Mouse (Mus musculus): ENCODE measurements around the gene Dbndd2. TPM values are rescaled to one million over a fixed set of nuclear protein-coding genes. Genes with fewer than 3 reads are reported as not detected.
A peak's percentile ranks its signal among the peaks of the same experiment; 100 is the strongest.

Dbndd2 gene
- polyA plus RNA-seq, 1 experiment: 16.4 TPM

- TF ChIP-seq USF1 (IDR thresholded peaks at IDR 0.05; ENCODE audit: low read depth) (no peak), SRF (IDR thresholded peaks at IDR 0.05; ENCODE audit: control insufficient read depth, insufficient read length, low read depth) (no peak), MAX (IDR thresholded peaks at IDR 0.05; ENCODE audit: low read depth) (no peak), MYOG (IDR thresholded peaks at IDR 0.05; ENCODE audit: control insufficient read depth in 1 of 3, insufficient read depth in 1 of 3, insufficient read length in 2 of 3, low read depth in 2 of 3) (no peak), MYOD1 (IDR thresholded peaks at IDR 0.05; ENCODE audit: control insufficient read depth in 1 of 3, insufficient read length in 2 of 3, low read depth in 2 of 3) (no peak), POLR2AphosphoS2 (IDR thresholded peaks at IDR 0.05; ENCODE audit: insufficient read length, low read depth) (no peak), TCF12 (IDR thresholded peaks at IDR 0.05; ENCODE audit: insufficient read depth, poor library complexity, severe bottlenecking) (no peak), TCF3 (IDR thresholded peaks at IDR 0.05; ENCODE audit: insufficient read length, low read depth) (no peak), POLR2A (IDR thresholded peaks at IDR 0.05; ENCODE audit: insufficient read length, low read depth) (no peak), REST (IDR thresholded peaks at IDR 0.05; ENCODE audit: insufficient read depth, insufficient read length) (no peak), E2F4 (IDR thresholded peaks at IDR 0.05; ENCODE audit: insufficient read depth) (no peak), CEBPB (IDR thresholded peaks at IDR 0.05; ENCODE audit: insufficient read depth, poor library complexity, severe bottlenecking) (no peak)
- Histone ChIP-seq H3ac (ENCODE audit: control insufficient read depth, insufficient read length) (no peak overlapping the region), H3K27me3 (ENCODE audit: control insufficient read depth, insufficient read depth, insufficient read length) (no peaks in the 10 kb centered on the region), H3K79me2 (ENCODE audit: control insufficient read depth, insufficient read depth) (no peaks in the 10 kb centered on the region), H3K36me3 (ENCODE audit: control insufficient read depth, insufficient read depth) (no peaks in the 10 kb centered on the region), H3K4me2 (ENCODE audit: low read depth) (no peak overlapping the region), H3K4me3 (no peak overlapping the region)
Observed at GRCm38 (mm10) chr2:164517485-164518221, 31.7 kb downstream of the Dbndd2 start.

GRCm38 (mm10) chr2:164518266-164519170 lies 32.6 kb downstream of the Dbndd2 start:
- Histone ChIP-seq H3K4me2 (ENCODE audit: low read depth) (peak overlapping the region; percentile 45), H3K4me3 (no peak overlapping the region), H3ac (ENCODE audit: control insufficient read depth, insufficient read length) (no peak overlapping the region), H3K27me3 (ENCODE audit: control insufficient read depth, insufficient read depth, insufficient read length) (no peaks in the 10 kb centered on the region), H3K79me2 (ENCODE audit: control insufficient read depth, insufficient read depth) (no peaks in the 10 kb centered on the region), H3K36me3 (ENCODE audit: control insufficient read depth, insufficient read depth) (no peaks in the 10 kb centered on the region)
- TF ChIP-seq POLR2A (IDR thresholded peaks at IDR 0.05; ENCODE audit: insufficient read length, low read depth) (no peak), MYOG (IDR thresholded peaks at IDR 0.05; ENCODE audit: control insufficient read depth in 1 of 3, insufficient read depth in 1 of 3, insufficient read length in 2 of 3, low read depth in 2 of 3) (no peak), POLR2AphosphoS2 (IDR thresholded peaks at IDR 0.05; ENCODE audit: insufficient read length, low read depth) (no peak), REST (IDR thresholded peaks at IDR 0.05; ENCODE audit: insufficient read depth, insufficient read length) (no peak), TCF12 (IDR thresholded peaks at IDR 0.05; ENCODE audit: insufficient read depth, poor library complexity, severe bottlenecking) (no peak), MYOD1 (IDR thresholded peaks at IDR 0.05; ENCODE audit: control insufficient read depth in 1 of 3, insufficient read length in 2 of 3, low read depth in 2 of 3) (no peak), CEBPB (IDR thresholded peaks at IDR 0.05; ENCODE audit: insufficient read depth, poor library complexity, severe bottlenecking) (no peak), TCF3 (IDR thresholded peaks at IDR 0.05; ENCODE audit: insufficient read length, low read depth) (no peak), USF1 (IDR thresholded peaks at IDR 0.05; ENCODE audit: low read depth) (no peak), E2F4 (IDR thresholded peaks at IDR 0.05; ENCODE audit: insufficient read depth) (no peak), MAX (IDR thresholded peaks at IDR 0.05; ENCODE audit: low read depth) (no peak)

GRCm38 (mm10) chr2:164519171-164519526 lies 33.2 kb downstream of the Dbndd2 start:
- Histone ChIP-seq H3K79me2 (ENCODE audit: control insufficient read depth, insufficient read depth) (no peaks in the 10 kb centered on the region), H3K4me3 (no peak overlapping the region), H3K27me3 (ENCODE audit: control insufficient read depth, insufficient read depth, insufficient read length) (no peaks in the 10 kb centered on the region), H3ac (ENCODE audit: control insufficient read depth, insufficient read length) (no peak overlapping the region), H3K4me2 (ENCODE audit: low read depth) (peak overlapping the region; percentile 45), H3K36me3 (ENCODE audit: control insufficient read depth, insufficient read depth) (no peaks in the 10 kb centered on the region)
- TF ChIP-seq MAX (IDR thresholded peaks at IDR 0.05; ENCODE audit: low read depth): no peak
- TF ChIP-seq SRF (IDR thresholded peaks at IDR 0.05; ENCODE audit: control insufficient read depth, insufficient read length, low read depth): no peak
- TF ChIP-seq E2F4 (IDR thresholded peaks at IDR 0.05; ENCODE audit: insufficient read depth): no peak
- no peak for TF ChIP-seq POLR2A (IDR thresholded peaks at IDR 0.05; ENCODE audit: insufficient read length, low read depth)
- no peak for TF ChIP-seq TCF3 (IDR thresholded peaks at IDR 0.05; ENCODE audit: insufficient read length, low read depth)
- no peak for TF ChIP-seq TCF12 (IDR thresholded peaks at IDR 0.05; ENCODE audit: insufficient read depth, poor library complexity, severe bottlenecking)
- TF ChIP-seq CEBPB (IDR thresholded peaks at IDR 0.05; ENCODE audit: insufficient read depth, poor library complexity, severe bottlenecking): no peak

GRCm38 (mm10) chr2:164520782-164521181 lies 34.9 kb downstream of the Dbndd2 start:
- Histone ChIP-seq H3ac (ENCODE audit: control insufficient read depth, insufficient read length) (no peak overlapping the region), H3K4me3 (no peak overlapping the region), H3K36me3 (ENCODE audit: control insufficient read depth, insufficient read depth) (no peaks in the 10 kb centered on the region), H3K79me2 (ENCODE audit: control insufficient read depth, insufficient read depth) (no peaks in the 10 kb centered on the region), H3K4me2 (ENCODE audit: low read depth) (peak overlapping the region; percentile 61), H3K27me3 (ENCODE audit: control insufficient read depth, insufficient read depth, insufficient read length) (no peaks in the 10 kb centered on the region)
- TF ChIP-seq POLR2AphosphoS2 (IDR thresholded peaks at IDR 0.05; ENCODE audit: insufficient read length, low read depth) (no peak), E2F4 (IDR thresholded peaks at IDR 0.05; ENCODE audit: insufficient read depth) (no peak), SRF (IDR thresholded peaks at IDR 0.05; ENCODE audit: control insufficient read depth, insufficient read length, low read depth) (no peak), MAX (IDR thresholded peaks at IDR 0.05; ENCODE audit: low read depth) (no peak), MYOD1 (IDR thresholded peaks at IDR 0.05; ENCODE audit: control insufficient read depth in 1 of 3, insufficient read length in 2 of 3, low read depth in 2 of 3) (no peak), REST (IDR thresholded peaks at IDR 0.05; ENCODE audit: insufficient read depth, insufficient read length) (no peak), CEBPB (IDR thresholded peaks at IDR 0.05; ENCODE audit: insufficient read depth, poor library complexity, severe bottlenecking) (no peak), MYOG (IDR thresholded peaks at IDR 0.05; ENCODE audit: control insufficient read depth in 1 of 3, insufficient read depth in 1 of 3, insufficient read length in 2 of 3, low read depth in 2 of 3) (no peak), TCF3 (IDR thresholded peaks at IDR 0.05; ENCODE audit: insufficient read length, low read depth) (no peak), TCF12 (IDR thresholded peaks at IDR 0.05; ENCODE audit: insufficient read depth, poor library complexity, severe bottlenecking) (no peak), POLR2A (IDR thresholded peaks at IDR 0.05; ENCODE audit: insufficient read length, low read depth) (no peak), USF1 (IDR thresholded peaks at IDR 0.05; ENCODE audit: low read depth) (no peak)
